In genomic region chr4:99192640-99193039, GRCm38 (mm10) we compare ENCODE assay signal across 22 mouse cellular contexts. TPM values are rescaled to one million over a fixed set of nuclear protein-coding genes. Genes with fewer than 3 reads are reported as not detected.
DNase-seq lines count a peak whose midpoint lies in the region; ATAC-seq and TF ChIP-seq lines count a peak whose summit lies in the region.
"Had no signal": no experiment of that assay in that cellular context is flagged by ENCODE, and none has a peak within 500 bp of the region (broad histone marks: within the 10 kb centered on the region; RNA-seq: fewer than 3 reads in every experiment).

No protein-coding gene starts in this region.

- no peak overlapping the region for H3K27ac ChIP-seq in hindbrain, embryonic 15.5 days (replicated peaks)
- no peak overlapping the region for H3K27ac ChIP-seq in hindbrain, embryonic 10.5 days
- no peak overlapping the region for H3K27ac ChIP-seq in midbrain, embryonic 15.5 days
- H3K27ac ChIP-seq in midbrain, embryonic 16.5 days (ENCODE audit: low read length), result no peak overlapping the region
- peak overlapping the region; percentile 89 for H3K27ac ChIP-seq in bone marrow macrophage, adult 2 months (ENCODE audit: insufficient read depth, low read depth, low read length)
- H3K27ac ChIP-seq: embryonic facial prominence, embryonic 10.5 days; forebrain, embryonic 13.5 days; heart, embryonic 10.5 days; intestine, embryonic 15.5 days had no signal

- no peaks in the 10 kb centered on the region for H3K27me3 ChIP-seq in hindbrain, embryonic 15.5 days
- H3K27me3 ChIP-seq in hindbrain, embryonic 10.5 days (ENCODE audit: insufficient read depth, poor library complexity, severe bottlenecking), result no peaks in the 10 kb centered on the region
- H3K27me3 ChIP-seq in midbrain, embryonic 15.5 days (replicated peaks), result no peaks in the 10 kb centered on the region
- H3K27me3 ChIP-seq in midbrain, embryonic 16.5 days (ENCODE audit: control insufficient read depth, insufficient read depth, low read depth, low read length), result no peaks in the 10 kb centered on the region
- H3K27me3 ChIP-seq: forebrain, embryonic 13.5 days; intestine, embryonic 15.5 days; Patski had no signal

- no peak overlapping the region for H3K9ac ChIP-seq in hindbrain, embryonic 15.5 days
- H3K9ac ChIP-seq in midbrain, embryonic 15.5 days, result no peak overlapping the region
- H3K9ac ChIP-seq in midbrain, embryonic 16.5 days (ENCODE audit: low read depth, low read length), result no peak overlapping the region
- H3K9ac ChIP-seq: intestine, embryonic 15.5 days had no signal

- no peak overlapping the region; the same call in 1 of the 2 replicates for H3K4me2 ChIP-seq in hindbrain, embryonic 15.5 days
- peak overlapping the region; percentile 65 for H3K4me2 ChIP-seq in midbrain, embryonic 15.5 days
- no peak overlapping the region; the same call in 1 of the 2 replicates for H3K4me2 ChIP-seq in midbrain, embryonic 16.5 days (ENCODE audit: low read length)

- H3K4me1 ChIP-seq in hindbrain, embryonic 15.5 days (replicated peaks), result peaks cover 16% of the 10 kb centered on the region
- peaks cover 16% of the 10 kb centered on the region; the same call in 1 of the 2 replicates for H3K4me1 ChIP-seq in hindbrain, embryonic 10.5 days (replicated peaks)
- peaks cover 13% of the 10 kb centered on the region for H3K4me1 ChIP-seq in midbrain, embryonic 15.5 days
- H3K4me1 ChIP-seq in midbrain, embryonic 16.5 days (ENCODE audit: control insufficient read depth, insufficient read depth, low read length), result peaks cover 16% of the 10 kb centered on the region
- H3K4me1 ChIP-seq in bone marrow macrophage, adult 2 months (ENCODE audit: control insufficient read depth, insufficient read depth, low read length), result peaks cover 8% of the 10 kb centered on the region
- H3K4me1 ChIP-seq: intestine, embryonic 15.5 days had no signal

- WGBS in hindbrain, embryonic 15.5 days, result 85% methylated on average over 1 of the region's 1 CpGs
- 84% methylated on average over 1 of the region's 1 CpGs for WGBS in hindbrain, embryonic 10.5 days
- 79% methylated on average over 1 of the region's 1 CpGs for WGBS in midbrain, embryonic 15.5 days
- WGBS in midbrain, embryonic 16.5 days, result 68% methylated on average over 1 of the region's 1 CpGs

- 0 out of 2 replicates have a peak overlapping the region, but pooled peaks have one; percentile 68 for H3K4me3 ChIP-seq in hindbrain, embryonic 15.5 days
- no peak overlapping the region for H3K4me3 ChIP-seq in hindbrain, embryonic 10.5 days
- no peak overlapping the region for H3K4me3 ChIP-seq in midbrain, embryonic 15.5 days
- no peak overlapping the region for H3K4me3 ChIP-seq in midbrain, embryonic 16.5 days (ENCODE audit: low read depth, low read length)
- H3K4me3 ChIP-seq in bone marrow macrophage, adult 2 months (ENCODE audit: insufficient read depth, low read length), result 0 out of 2 replicates have a peak overlapping the region, but pooled peaks have one; percentile 2
- H3K4me3 ChIP-seq: intestine, embryonic 15.5 days had no signal

- no peak for TF ChIP-seq CTCF in bone marrow macrophage, adult 2 months (IDR thresholded peaks at IDR 0.05; ENCODE audit: low read depth, low read length)

- no peak for TF ChIP-seq POLR2A in bone marrow macrophage, adult 2 months (IDR thresholded peaks at IDR 0.05; ENCODE audit: borderline replicate concordance, low read depth, low read length)

- no peak for ATAC-seq in hindbrain, embryonic 15.5 days (ENCODE audit: low FRiP score, low read depth)
- ATAC-seq in midbrain, embryonic 15.5 days (replicated peaks), result no peak
- ATAC-seq in midbrain, embryonic 16.5 days, result no peak
- ATAC-seq: activated CD4-positive, CD25-positive, alpha-beta regulatory T cell, adult 4 months; forebrain, embryonic 13.5 days; intestine, embryonic 15.5 days; Patski had no signal

- H3K36me3 ChIP-seq in hindbrain, embryonic 15.5 days, result no peaks in the 10 kb centered on the region
- H3K36me3 ChIP-seq in hindbrain, embryonic 10.5 days, result no peaks in the 10 kb centered on the region
- no peaks in the 10 kb centered on the region for H3K36me3 ChIP-seq in midbrain, embryonic 15.5 days (replicated peaks)
- no peaks in the 10 kb centered on the region for H3K36me3 ChIP-seq in midbrain, embryonic 16.5 days (ENCODE audit: control insufficient read depth, insufficient read depth, low read length)
- H3K36me3 ChIP-seq: embryonic facial prominence, embryonic 10.5 days; heart, embryonic 10.5 days; intestine, embryonic 15.5 days had no signal

- H3K9me3 ChIP-seq in hindbrain, embryonic 15.5 days, result no peaks in the 10 kb centered on the region
- no peaks in the 10 kb centered on the region for H3K9me3 ChIP-seq in hindbrain, embryonic 10.5 days
- H3K9me3 ChIP-seq in midbrain, embryonic 15.5 days, result no peaks in the 10 kb centered on the region
- H3K9me3 ChIP-seq in midbrain, embryonic 16.5 days (replicated peaks; ENCODE audit: control insufficient read depth, low read length, poor library complexity, severe bottlenecking), result no peaks in the 10 kb centered on the region
- H3K9me3 ChIP-seq: embryonic facial prominence, embryonic 10.5 days; forebrain, embryonic 13.5 days; heart, embryonic 10.5 days; intestine, embryonic 15.5 days had no signal

- peak; percentile 38 for DNase-seq in cerebellum, adult 9-10 months
- DNase-seq in cerebellum, adult 18-20 months, result no peak
- no peak for DNase-seq in hindbrain, embryonic 10.5 days (ENCODE audit: low spot score)
- DNase-seq in embryo, embryonic 10 days (ENCODE audit: low spot score), result no peak
- DNase-seq: adrenal gland, postnatal 14 days; cerebellum, adult 8-10 months; cerebellum, postnatal 36 days; forebrain, postnatal 0 days; gastrocnemius, postnatal 36 days; heart, adult 18-20 months; heart, postnatal 10 days; heart, postnatal 4 days had no signal

RNA-seq across cellular contexts. Expression of gene Atg4c, which starts 1.1 kb away (rescaled TPM):
- 17.3 and 18.6 TPM in 2 replicates for polyA plus RNA-seq in hindbrain, embryonic 15.5 days (2015; fragmentation: Nextera tagmentation; extraction: Ambion mirVana)
- polyA plus RNA-seq in hindbrain, embryonic 10.5 days (2016; fragmentation: Nextera tagmentation; extraction: Ambion mirVana), result 11.8 and 13.0 TPM in 2 replicates
- polyA plus RNA-seq in midbrain, embryonic 15.5 days (2015; fragmentation: Nextera tagmentation; extraction: Ambion mirVana), result 15.9 and 21.1 TPM in 2 replicates
- 20.6 and 21.3 TPM in 2 replicates for polyA plus RNA-seq in midbrain, embryonic 16.5 days (2015; fragmentation: Nextera tagmentation; extraction: Ambion mirVana)
- 23.5 and 23.8 TPM in 2 replicates for polyA plus RNA-seq in bone marrow macrophage, adult 2 months (2012; ENCODE audit: insufficient read depth, insufficient read length, missing spikeins)

Comparison
In these comparisons a context has a peak if more than half of its experiments do, and no peak if none do; other contexts are left out.
1. H3K4me3 ChIP-seq: peak in hindbrain, embryonic 15.5 days (single experiment) and bone marrow macrophage, adult 2 months (single experiment); none in hindbrain, embryonic 10.5 days (single experiment), midbrain, embryonic 15.5 days (single experiment) and midbrain, embryonic 16.5 days (single experiment).